Mouse (Mus musculus): ENCODE results near the gene Stard3.

Stard3 gene

GRCm38 (mm10) chr11:98329081-98329959 lies 28.8 kb upstream of the Stard3 start, which contains the start of gene Neurod2:
TSS of gene Neurod2 (minus strand) at chr11:98329648.
- DNase-seq (ENCODE audit: low spot score in 2 of 2) = peak; percentile 67 to 78

DNA sequence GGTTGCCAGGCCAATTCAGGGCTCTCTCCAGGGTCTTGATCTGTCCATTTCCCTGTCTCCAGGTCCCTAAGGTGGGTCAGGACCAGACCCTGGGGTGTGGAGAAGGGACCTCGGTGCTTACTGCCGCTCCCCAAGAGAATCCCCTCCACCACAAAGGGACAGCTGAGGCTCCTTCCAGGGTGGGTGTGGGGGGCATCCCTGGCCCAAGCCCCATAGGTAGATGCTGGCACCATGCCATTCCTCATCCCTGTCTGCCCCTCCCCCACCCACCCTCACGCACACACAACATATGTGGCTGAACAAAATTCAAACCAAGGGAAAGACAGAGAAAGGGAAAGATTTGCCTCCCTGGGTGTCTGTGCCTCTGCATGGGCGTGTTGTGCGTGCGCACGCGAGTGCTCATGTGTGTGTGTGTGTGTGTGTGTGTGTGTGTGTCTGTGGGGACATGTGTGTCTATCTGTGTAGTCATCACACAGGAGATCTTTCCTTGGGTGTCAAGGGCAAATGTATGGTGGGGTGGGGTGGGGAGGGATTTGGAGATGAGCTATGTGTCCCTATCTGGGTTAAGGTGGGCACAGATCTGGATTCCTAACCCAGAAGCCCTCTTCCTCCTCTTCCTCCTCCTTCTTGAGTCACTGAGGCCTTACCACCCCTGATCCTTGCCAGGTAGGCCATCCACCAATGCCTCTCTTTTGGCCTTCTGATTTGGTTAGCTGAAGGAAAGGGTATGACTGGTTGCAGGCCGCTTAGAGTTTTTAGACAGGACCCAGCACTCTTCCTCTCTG lies 28.0 kb upstream of the Stard3 start:
- DNase-seq (ENCODE audit: low spot score in 2 of 2) = no peak

- no peak for DNase-seq (ENCODE audit: low spot score in 2 of 2)
Measured at GRCm38 (mm10) chr11:98330745-98331204, 27.4 kb upstream of the Stard3 start.

- no peak for DNase-seq (ENCODE audit: low spot score in 2 of 2)
Measured at GRCm38 (mm10) chr11:98331401-98331800, 26.8 kb upstream of the Stard3 start.

DNA sequence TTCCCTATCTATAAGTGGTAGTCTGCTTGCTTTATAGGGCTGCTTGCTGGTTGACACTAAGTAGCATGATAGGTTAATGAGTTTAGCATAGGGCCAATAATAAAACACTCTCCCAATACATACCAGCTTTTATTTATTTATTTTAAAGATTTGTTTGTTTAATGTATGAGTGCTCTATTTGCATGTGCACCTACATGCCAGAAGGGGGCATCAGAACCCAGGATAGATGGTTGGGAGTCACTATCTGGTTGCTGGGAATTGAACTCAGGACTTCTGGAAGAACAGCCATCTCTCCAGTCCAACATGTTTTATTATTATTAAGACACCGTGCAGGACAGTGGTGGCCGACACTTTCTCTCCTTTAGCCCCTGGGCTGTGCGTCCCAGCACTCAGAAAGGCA lies 26.0 kb upstream of the Stard3 start:
- no peak for DNase-seq (ENCODE audit: low spot score in 2 of 2)

DNA sequence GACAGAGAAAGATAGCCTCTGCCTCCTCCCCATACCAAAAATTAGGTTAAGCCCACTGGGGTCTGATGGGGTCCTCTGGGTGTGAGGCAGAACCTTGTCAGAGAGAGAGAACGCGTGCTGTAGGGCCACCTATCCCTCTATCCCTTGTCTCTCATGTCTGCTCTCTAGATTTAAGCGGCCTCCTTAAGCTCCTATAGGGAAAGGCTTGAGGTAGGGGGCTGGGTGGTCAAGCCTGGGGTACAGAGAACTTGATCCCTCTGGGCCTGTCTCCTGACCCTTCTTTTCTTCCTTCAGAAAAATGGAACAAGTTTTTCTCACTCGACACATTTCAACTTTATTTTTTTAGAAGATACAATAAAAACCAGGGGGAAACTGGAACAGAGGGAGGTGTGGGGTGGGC lies 25.3 kb upstream of the Stard3 start:
- no peak for DNase-seq (ENCODE audit: low spot score in 2 of 2)

DNA sequence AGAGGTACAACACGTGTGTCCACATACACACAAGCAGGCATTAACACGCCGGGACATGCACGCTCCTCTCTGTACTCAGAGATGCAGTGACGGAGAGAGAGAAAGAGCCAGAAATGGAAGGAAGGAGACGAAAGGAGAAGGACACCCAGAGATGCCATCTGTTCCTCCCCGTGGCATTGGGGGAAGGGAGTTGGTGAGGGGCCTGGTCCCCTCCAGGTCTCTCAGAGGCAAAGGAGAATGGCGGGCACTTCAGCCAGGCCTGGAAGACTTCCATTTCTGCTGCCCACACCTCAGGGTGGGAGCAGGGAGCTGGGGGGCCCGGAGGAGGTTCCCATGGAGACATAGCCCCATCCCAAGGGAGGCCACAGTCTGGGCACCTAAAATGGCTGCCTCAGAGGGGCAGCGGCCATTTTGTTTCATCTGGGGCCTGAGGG lies 24.9 kb upstream of the Stard3 start:
- no peak for DNase-seq (ENCODE audit: low spot score in 2 of 2)

GRCm38 (mm10) chr11:98333981-98334741 lies 24.0 kb upstream of the Stard3 start:
- DNase-seq (ENCODE audit: low spot score in 2 of 2) = no peak

GRCm38 (mm10) chr11:98335250-98335649 lies 22.9 kb upstream of the Stard3 start:
- no peak for DNase-seq (ENCODE audit: low spot score in 2 of 2)

DNA sequence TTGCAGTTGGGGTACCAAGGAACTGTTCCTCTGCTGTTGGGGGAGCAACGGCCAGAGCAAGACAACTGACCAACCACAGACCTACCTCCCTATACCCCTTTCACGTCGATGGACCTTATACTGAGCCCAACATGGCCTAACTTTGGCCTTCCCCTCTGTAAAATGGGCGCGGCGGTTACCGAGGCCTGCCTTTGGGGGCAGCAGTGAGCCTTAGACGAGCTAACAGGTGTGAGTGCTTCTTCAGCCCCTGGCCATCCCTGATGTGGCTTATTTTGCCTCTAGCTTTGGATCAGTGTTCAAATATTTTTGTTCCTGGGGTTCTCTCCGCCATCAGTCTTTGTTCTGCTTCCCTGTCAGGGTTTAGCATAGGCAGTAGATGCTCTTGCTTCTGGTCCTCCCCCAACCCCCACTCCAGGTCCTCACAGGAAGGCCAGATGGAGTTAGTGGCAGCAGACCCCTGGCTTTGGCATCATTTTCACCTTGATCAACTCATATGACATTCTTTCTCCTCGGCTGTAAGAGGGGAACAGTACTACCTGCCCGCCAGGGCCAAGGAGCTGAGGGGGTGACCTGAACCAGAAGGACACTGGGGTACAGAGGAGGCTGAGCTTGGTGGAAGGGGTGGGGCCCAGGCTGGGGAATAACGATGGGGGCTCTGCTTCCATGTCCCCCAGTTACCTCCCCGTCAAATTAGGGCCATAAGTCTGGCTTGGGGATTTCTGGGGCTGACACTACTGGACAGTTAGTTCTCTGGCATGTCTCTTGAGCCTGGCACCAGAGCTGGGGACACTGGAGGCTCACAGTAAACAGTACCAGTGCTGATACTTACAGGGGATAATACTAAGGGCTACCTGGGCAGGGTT lies 21.7 kb upstream of the Stard3 start:
- DNase-seq (ENCODE audit: low spot score in 2 of 2) = no peak

- peak; percentile 72 to 73 for DNase-seq (ENCODE audit: low spot score in 2 of 2)
Measured at GRCm38 (mm10) chr11:98338507-98338961, 19.6 kb upstream of the Stard3 start.

DNA sequence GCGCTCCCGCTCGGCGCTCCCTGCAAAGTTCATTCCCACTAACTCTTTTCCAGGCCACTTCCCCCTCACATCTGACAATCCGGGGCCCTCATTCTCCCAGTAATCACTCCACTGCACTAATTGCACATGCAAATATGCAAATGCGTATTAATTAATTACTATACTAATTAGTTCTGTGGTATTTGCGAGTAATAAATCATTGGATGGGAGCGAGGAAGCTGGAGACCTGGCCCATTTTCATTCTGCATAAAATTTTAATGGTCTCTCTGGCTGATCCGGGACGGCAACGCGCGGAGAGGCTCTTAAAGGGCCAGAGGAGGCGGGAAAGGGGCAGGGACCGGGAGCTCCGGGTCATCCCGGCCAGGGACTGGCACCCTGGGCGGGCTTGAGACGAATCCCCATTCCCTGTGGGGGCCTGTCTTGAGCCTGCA lies 19.1 kb upstream of the Stard3 start:
- DNase-seq (ENCODE audit: low spot score in 2 of 2) = no peak

GRCm38 (mm10) chr11:98339679-98340287 lies 18.4 kb upstream of the Stard3 start:
- DNase-seq (ENCODE audit: low spot score in 2 of 2) = no peak

- DNase-seq (ENCODE audit: low spot score in 2 of 2) = no peak
Measured at GRCm38 (mm10) chr11:98340597-98340996, 17.6 kb upstream of the Stard3 start.

DNA sequence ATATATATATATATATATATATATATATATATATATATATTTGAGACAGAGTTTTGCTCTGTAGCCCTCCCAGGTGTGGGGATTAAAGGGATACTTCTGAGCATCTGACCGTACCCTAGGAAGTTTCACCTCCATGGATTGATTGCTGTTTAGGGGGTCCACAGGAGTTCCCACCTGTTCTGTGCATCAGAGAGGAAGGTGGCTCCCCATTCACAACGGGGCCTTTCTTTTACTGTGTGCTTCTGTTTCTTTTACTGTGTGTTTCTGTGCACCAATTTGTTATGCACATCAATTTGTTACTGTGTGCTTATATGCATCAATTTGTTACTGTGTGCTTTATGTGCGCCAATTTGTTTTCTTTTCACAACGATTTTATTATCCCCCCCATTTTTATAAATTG lies 17.0 kb upstream of the Stard3 start:
- no peak for DNase-seq (ENCODE audit: low spot score in 2 of 2)

DNA sequence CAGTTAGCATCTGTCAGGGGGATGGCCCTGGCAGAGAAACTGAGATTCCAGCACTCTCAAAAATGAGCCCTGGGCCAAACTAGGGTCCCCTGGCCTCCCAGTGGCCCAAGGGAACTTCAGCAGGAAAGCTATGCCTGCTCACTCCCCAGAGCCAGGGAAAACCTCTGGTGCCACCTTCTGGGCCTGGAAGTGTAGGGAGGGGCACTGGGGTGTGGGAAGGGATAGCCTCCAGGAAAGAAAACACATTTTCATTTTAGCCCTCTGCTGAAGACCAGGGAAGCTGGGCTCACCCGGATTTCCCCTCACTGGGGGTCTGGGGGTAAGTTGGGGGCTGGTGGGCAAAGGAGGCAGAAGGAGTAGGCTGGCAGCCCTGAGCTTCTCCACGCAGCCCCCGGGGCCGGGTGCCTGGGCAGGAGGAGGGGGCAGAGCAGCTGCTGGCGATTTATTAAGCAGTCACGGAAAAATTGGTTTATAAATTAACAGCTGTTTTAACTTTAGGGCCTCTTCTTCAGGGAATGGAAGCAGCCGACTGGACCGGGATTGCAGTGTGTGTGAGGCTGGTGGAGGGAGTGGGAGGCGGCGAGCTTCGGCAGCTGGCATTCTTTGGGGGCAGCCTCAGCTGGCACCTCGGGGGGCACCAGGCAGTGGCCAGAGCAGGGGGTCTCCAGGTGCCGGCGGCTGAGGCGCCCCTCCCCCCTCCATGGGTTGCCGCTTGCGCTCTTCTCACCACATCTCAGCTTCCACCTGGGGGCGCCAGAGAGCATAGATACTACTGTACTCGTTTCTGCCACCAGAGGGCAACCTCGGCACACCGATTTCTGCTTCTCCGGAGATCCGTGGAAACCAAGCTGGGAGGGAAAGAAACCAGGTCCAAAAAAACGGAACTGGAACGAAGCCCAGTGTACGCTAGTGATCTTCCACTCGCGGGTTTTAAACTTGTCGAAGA lies 15.9 kb upstream of the Stard3 start:
- peak; percentile 82 to 93 for DNase-seq (ENCODE audit: low spot score in 2 of 2)

- DNase-seq (ENCODE audit: low spot score in 2 of 2) = peak; percentile 75 to 78
Measured at GRCm38 (mm10) chr11:98345253-98345652, 12.9 kb upstream of the Stard3 start.

- DNase-seq (ENCODE audit: low spot score in 2 of 2) = no peak
Measured at GRCm38 (mm10) chr11:98346168-98346567, 12.0 kb upstream of the Stard3 start.

All from frontal cortex, postnatal 10 days (tissue).